Mouse (Mus musculus) liver, postnatal 0 days (tissue): ENCODE data around the gene Nyx.

ENCODE experiments used
- CTCF ChIP-seq: sonication (generic); IDR thresholded peaks from 2 replicates; pipeline ENCODE4 v1.5.1; 2016; ENCODE audit warnings: antibody characterized with exemption, low read depth
- EP300 ChIP-seq: IDR thresholded peaks from 2 replicates; pipeline ENCODE4 v1.6.1; 2016; ENCODE audit warnings: antibody characterized with exemption, low read depth, mild to moderate bottlenecking

DNA sequence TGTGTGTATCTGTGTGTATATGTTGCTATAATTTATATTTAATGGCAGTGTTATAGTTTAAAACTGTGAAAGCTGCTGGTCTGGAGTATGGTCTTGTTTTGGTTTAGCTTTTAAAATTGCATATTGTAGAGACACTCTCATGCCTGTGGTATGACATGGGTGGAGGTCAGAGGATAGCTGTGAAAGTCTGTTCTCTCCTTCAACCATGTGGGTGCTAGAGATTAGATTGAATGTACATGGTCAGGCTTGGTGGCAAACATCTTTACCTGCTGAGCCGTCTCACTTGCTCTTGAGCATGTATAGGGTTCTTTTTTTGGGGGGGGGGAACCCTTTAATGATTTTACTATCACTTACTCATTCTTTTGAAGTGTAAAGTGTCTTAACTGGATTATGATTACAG lies 23.9 kb downstream of the Nyx start:
- TF ChIP-seq CTCF (no peak), EP300 (peak; percentile 36; the same call in 1 of the 2 replicates)
